Mouse (Mus musculus) v-Abl transformed pro-B cells (cell line): Measurements from ENCODE around the gene Polm.
"Not testable (repeated sequence)": the region's sequence is repeated elsewhere in the genome, so short reads cannot be mapped to it uniquely, and the experiment has no call there.

Source experiments
- in situ Hi-C, 2 experiments: fragments of 400-800 bp; cut with MboI; formaldehyde crosslinking; loops; one replicate each; pipeline ENCODE4 v1.15.1; 2025; ENCODE audit not compliant: unreplicated experiment in 2 of 2

Polm gene

DNA sequence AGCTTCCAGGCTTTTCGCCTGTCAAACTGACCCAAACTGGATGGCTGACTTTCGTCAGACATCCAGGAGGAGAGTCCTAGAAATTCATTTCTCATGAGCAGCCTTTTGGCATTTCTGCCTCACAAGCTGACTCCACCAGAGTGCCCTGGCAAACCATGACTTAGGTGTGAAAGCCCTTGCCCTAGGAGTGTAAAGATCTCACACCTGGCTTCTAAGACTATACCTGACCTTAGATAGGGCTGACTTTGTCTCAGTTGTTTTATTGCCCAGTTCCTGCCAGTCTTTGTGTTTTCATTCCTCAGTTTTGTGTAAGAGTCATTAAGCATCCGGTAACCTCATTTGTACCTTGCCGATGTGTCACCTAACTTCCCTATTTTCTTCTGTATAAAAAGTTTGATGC, 28.3 kb downstream of the Polm start:
- in situ Hi-C loops = not testable (repeated sequence)

DNA sequence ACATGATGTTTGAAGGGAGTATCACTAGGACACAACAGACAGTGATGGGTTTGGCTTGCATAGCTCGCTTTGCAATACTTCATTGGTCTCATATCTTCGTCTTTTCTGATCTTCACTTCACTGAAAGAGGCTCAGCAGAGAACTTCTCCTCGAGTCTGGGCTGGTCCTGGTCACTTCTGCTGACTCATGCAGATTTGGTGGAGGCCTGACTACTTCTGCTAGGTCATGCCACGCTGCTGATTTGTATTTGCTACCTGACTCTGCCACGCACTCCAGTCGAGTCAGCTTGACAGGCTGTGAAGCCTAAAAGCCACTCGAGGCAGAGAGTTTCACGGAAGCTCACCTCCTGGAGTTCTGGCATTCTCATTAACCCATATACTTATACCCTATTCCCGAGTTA, 29.9 kb downstream of the Polm start:
- in situ Hi-C loops = no loop called here

DNA sequence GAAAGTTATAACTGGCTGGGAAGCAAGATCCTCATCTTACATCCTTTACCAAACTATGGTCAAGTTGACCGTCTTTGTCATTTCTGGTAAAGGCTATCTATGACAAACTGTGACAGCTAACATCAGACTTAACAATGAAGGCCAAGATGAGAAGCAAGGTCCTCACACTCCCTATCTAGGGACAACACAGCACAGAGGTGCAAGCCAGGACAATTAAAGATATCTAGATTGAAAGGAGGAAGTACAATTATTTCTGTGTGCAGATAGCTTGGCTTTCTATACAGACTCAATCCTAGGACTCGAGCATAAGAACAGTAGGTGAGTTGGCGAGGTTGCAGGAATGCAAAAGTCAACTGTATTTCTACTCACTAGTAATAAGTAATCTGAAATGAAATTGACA, 32.1 kb downstream of the Polm start:
- in situ Hi-C loops = no loop called here

DNA sequence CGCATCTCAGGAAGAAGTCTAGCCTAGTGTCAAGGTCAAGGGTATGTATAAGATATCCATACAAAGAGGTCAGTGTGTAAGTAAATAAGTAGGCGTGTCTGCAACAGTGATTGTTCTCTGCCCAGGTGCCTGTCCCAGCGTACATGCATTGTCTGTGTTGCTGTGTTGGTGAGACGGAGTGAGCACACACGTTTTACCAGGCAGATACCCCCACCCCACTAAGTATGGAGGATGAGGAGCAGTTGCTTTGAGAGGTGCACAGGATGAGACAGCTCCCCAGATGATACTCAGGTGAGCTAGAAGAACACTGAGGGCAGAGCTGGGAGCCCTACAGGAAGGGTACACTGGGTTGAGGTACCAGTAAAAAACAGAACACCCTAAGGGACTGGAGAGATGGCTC, 33.6 kb downstream of the Polm start:
- in situ Hi-C loops = no loop called here

DNA sequence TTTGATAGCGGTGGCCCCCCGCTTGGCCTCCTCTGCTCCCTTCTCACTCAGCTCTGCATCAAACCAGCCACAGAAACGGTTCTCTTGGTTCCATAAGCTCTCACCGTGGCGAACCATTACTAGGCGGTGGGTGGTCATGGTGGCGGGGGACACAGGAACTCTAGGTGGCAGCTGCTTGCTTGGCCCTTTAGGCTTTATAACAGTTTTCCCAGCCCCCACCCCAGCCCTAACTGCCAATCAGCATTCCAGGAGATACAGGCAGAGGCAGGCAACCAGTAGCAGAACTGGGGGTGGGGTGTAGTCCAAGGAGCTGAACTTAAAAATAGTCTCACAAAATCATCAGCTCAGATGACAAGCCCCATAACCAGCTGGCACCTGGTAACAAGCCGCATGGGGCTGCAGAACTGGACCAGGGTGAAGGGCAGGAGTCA, 34.2 kb downstream of the Polm start, which contains the start of gene Pgam2:
Gene Pgam2, minus strand, starts transcription at position 183 of the 431 bp plus-strand sequence.
- in situ Hi-C loops = no loop called here

DNA sequence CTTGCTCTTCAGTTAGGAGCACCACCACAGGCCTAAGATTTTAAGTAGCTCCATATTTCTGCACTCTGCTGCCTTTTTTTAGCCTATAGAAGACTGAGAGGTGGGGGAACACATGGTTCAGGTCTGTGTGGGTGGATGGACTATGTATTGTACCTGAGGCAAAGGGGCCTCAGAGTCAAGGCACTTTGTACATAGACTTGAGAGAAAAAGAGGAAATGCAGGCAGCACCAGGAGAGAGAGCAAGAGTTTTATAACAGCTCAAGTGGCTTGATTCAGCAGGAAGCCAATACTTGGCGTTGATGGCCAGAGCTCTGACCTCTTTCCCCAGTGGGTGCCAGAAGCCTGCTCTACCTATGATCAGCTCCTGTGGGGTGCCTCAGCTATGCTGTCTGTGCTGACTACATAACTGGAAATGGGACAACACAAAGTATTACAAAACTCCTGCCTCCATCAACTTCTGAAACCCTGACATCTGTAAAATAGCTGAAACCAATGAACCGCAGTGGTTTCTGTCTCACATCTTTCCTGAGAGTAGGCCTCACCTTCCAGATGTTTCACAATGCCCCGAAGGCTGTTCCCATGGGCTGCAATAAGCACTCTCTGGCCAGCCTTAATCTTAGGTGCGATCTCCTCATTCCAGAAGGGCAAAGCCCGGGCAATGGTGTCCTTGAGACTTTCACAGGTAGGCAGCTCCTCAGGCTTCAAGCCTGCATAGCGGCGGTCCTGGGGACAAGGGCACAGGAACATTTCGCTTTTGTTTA, 35.2 kb downstream of the Polm start:
- in situ Hi-C loops = no loop called here

DNA sequence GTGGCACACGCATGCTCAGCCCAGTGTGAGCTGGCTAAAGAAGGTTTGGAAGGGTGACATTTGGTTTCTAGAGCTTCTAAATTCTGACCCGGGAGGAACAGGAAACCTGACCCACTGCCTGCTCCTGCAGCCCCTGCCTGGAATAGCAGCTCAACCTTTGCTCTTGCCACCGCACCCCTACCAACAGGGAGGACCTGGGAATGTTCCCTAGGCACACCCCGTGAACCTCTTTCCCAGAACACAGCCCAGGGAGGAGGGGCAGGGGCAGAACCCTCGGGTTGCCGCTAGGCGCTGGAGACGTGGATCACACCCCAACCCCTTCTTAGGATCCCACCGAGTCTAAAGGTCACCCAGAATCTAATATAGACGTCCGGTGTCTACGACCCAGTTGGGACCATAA, 35.8 kb downstream of the Polm start:
- in situ Hi-C loops = no loop called here

DNA sequence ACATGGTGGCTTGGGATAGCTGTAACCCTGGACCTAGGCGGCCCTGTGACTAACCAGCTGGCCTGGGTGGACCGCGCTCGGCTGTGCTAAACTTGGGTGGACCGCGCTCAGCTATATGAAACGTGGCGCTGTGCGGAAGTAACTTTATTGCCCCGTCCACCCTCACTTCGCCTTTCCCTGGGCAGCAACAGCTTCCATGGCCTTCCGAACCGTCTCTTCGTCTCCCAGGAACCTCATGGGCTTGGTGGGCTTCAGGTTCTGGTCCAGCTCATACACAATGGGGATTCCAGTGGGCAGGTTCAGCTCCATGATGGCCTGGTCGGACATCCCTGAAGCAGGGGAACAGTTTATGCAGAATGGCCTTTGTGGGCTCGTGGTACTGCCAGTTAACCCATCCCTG, 36.3 kb downstream of the Polm start:
- in situ Hi-C loops = no loop called here

DNA sequence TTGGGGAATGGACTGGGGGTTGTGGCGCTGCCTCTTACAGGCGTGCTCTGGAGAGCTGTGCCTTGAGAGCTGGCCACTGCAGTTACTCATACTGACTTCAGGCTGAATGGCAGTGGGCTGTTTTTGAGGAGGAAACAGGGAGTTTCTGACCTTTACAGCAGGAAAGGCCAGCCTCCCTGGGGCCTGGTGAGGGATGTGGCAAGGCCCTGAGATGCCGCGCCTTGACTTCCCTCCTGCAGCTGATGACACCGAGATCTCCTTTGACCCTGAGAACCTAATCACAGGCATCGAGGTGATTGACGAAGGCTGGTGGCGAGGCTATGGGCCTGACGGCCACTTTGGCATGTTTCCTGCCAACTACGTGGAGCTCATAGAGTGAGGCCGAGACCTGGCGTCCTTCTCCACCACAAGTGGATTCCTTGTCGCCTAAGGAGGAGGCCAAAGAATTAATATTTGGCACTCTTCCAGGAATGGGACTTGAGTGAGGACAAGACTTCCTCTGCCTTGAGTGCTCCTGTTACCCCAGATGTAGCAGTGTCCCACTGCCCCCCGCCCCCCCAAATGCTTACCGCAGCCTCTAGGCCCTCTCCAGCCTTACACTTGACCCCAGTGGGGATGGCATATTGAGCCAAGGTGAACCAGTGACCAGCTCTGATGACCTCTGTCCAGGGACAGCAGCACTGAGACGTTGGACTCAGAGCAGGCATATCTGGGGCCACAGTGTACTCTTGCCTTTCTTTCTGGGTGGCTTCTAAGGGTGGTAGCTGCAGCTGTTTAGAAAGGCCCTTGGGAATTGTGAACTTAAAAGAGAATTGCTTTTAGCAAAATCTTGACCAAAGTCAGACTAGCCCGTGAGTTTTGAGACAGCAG, 38.0 kb downstream of the Polm start:
- in situ Hi-C loops = no loop called here

DNA sequence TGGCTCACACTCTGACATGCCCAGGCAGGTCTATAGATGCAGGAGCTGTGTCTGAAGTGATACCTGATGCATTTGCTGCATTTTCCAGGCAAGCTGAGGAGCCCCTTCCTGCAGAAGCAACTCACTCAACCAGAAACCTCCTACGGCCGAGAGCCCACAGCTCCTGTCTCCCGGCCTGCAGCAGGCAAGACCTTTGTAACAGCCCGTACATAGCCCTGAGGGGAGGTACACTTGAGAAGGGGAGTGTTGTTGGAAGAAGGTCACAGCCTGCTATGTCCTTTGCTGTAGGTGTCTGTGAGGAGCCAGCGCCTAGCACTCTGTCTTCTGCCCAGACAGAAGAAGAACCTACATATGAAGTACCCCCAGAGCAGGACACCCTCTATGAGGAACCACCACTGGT, 39.9 kb downstream of the Polm start:
- in situ Hi-C loops = no loop called here

DNA sequence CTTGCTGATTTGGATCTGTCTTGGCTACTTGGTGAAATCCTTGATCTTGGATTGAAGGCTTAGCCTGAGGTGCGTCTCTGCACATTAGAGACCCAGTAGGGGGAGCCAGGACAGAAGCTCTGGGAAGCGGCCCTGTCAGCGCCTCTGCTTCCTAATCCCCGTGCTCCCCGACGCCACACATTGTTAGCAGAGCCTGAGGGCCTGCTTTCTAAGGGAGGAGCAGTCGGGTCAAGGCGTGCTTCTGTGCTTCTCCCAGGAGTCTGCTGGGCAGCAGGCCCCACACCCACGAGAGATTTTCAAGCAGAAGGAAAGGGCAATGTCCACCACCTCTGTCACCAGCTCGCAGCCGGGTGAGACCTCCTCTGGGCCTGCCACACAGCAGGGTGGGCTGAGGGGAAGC, 40.4 kb downstream of the Polm start:
- in situ Hi-C loops = no loop called here

DNA sequence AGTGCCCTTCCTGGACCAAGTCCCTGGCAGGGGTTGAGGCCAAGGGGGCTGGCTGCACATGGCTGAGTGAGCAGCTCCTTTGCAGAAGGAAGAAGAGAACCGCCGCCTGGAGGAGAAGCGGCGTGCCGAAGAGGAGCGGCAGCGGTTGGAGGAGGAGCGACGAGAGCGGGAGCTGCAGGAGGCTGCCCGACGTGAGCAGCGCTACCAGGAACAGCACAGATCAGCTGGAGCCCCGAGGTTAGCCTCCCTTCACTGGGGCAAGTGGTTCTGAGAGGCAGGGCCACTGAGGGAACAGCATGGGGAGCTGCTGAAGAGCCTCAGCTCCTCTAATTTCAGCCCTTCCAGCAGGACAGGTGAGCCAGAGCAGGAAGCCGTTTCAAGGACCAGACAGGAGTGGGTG, 40.9 kb downstream of the Polm start:
- in situ Hi-C loops = no loop called here

DNA sequence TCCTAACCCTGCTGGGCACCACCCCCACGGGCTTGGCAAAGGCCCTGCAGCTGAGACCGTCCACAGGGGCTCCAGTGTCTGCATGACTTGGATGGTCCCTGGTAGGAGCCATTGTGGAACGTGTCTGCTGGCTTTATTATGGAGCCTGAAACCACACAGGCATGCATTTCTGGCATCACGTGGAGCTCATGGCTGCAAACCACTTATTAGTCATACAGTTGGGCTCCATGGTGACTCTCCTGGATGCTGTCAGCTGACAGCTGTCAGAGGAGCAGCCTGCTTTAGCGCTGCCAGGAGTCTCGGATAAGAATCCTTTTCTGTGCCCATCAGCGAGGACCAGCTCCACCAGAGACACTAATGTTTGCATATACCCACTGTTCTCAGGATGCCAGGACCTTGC, 42.1 kb downstream of the Polm start:
- in situ Hi-C loops = no loop called here

DNA sequence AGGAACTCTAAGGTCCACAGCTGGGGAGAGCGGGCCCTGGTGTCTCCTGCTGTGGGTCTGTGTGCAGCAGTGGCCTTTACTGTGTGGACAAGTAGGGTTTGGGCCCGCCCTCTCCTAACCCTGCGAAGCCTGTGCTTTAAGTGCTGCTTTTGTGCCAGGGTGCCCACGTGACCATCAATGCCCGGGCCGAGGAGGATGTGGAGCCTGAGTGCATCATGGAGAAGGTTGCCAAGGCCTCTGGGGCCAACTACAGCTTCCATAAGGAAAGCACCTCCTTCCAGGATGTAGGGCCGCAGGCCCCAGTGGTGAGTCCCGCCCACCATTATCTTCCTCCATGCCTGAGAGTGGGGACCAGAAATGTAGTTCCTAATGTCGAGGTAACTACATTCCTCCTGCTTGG, 42.5 kb downstream of the Polm start:
- in situ Hi-C loops = no loop called here

DNA sequence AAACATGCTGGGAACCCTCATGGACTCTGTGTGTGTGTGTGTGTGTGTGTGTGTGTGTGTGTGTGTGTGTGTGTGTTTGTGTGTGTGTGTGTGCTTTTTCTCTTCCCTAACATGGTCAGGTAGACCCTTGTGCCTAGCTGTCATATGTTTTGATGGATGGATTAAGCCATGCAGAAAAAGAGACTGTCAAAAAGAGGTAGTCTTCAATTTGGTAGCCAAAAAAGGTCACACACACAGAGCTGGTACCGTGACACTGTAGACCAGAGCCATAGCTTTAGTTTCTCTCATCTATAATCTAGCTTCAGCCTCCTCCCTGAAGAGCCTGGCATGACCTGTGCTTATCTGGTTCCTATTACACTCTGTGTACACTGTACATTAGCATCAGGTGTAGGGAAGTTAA, 47.4 kb downstream of the Polm start:
- in situ Hi-C loops = no loop called here

DNA sequence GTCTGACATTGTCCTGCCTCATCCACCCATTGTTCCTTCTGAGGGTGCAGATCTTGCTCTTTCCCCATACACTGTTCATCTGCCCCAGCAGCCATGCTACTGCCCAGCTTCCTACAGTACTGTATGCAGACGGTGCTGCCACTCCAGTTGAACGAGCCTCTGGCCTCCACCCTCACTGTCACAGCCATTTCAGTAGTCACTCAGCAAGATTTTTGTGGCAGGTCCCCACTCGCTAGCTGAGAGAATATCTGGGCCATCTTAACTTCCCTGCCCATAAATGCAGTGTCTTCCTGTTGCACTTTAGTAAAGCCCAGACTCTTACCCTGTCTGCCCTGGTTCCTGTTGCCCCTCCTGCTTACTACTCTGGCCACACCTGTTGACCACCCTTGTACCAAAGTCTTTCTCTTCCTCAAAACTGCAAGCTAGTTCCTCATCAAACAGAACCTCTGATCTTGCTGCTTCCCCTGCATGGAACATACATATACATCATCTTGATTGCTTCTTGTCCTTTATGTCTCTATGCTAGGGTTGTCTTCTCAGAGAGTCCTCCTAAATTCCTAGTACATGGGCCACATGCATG, 48.0 kb downstream of the Polm start:
- in situ Hi-C loops = loop anchor here (5.0 to 10.0 kb wide), 3 partner anchors 42 to 305 kb away; no protein-coding TSS in a partner anchor

DNA sequence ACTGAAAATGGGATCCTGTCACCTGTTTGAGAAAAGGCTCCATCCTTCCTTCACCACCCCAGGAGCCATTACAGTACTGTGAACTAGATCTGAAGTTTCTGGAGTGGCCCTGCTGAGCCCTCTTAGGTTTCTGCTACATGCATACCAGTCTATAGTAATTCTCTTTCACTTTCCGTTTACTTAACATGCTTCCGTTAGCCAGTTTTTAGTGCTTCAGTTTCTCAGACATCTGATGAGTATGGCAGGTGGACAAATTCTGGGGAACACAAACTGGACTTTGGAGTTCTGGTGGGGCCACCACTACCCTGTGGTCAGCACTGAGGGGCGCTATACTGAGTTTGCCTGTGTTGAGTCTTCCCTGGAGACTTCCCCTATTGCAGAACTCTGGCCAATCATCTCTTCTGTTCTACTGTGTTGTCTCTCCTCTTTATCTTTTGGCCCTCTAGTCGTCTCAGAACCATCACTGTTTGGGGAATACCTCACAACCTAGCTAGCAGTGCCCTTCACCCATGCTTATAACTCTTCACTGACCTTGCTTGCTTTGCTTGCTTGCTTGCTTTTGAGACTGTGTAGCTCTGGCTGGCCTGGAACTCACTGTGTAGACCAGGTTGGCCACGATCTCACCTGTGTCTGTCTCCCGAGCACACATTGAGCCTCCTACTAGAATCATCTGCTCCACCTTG, 48.6 kb downstream of the Polm start:
- in situ Hi-C loops = loop anchor here (5.0 to 10.0 kb wide), 3 partner anchors 43 to 304 kb away; no protein-coding TSS in a partner anchor

DNA sequence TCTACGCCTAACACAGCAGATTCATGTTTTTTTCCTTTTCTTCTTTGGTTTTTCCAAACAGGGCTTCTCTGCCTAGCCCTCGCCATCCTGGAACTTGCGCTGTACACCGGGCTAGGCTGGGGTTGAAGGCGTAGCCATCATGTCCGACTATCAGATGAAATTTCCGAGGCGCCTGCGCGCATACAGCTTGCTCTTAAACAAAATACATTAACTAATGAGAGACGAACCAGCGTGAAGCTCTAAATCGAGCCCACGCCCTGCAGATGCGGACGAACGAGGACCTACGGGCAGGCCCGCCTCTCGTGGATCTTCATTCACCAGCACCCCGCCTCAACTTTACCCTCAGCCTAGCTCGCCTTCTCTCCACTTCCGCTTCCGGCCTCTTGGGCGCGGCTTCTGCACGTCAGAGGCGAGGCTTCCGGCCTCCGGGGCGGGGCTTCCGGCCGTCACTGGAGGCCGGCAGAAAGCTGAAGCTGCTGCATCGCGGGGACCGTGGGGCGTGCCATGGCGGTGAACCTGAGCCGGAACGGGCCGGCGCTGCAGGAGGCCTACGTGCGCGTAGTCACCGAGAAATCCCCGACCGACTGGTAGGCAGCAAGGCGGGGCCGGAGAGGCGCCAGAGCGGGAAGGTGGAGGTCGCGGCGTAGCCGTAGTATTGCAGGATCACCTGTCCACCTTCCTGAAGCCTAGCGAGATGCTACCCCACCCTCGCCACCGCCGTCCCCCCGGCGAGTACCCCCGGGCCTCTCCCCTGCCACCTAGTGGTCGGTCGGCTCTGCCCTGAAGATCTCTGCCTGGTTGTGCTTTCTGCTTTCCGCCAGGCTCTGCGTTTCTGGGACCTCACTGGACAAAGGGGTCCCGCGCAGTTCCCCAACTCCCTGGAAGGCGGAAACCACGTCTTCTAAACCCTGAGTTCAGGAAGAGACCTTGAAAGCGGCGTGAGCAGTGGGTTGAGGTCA, 49.5 kb downstream of the Polm start, which contains the start of gene Dbnl:
Gene Dbnl, plus strand, starts transcription at position 433 of the 959 bp plus-strand sequence.
- in situ Hi-C loops = loop anchor here (5.0 to 10.0 kb wide), 3 partner anchors 44 to 304 kb away; no protein-coding TSS in a partner anchor

DNA sequence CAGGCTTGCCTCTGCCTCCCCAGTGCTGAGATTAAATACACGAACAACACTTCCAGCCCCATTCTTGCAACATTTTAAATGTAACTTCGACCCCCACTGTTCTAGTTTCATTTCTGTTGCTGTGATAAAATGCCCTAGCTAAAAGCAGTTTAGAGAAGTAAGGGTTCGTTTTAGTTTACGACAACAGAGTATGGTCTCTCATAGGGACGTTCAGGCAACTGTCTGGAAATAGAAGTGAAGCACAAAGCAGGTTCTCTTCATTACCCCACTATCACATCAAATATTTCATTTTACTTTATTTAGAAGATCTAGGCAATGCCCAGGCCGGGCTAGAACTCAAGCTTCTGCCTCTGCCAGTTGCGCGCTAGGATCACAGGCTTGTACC, 50.2 kb downstream of the Polm start:
- in situ Hi-C loops = loop anchor here (5.0 to 10.0 kb wide), 3 partner anchors 45 to 303 kb away; no protein-coding TSS in a partner anchor
